Mouse (Mus musculus) left cerebral cortex, postnatal 36 days (tissue): ENCODE data around the gene Gm47791. TPM values are rescaled to one million over a fixed set of nuclear protein-coding genes. Genes with fewer than 3 reads are reported as not detected.

Experiments used
- DNase-seq, 2 experiments: peaks; one replicate each; pipeline ENCODE4 v3.0.0; 2021 to 2022; ENCODE audit warnings: low spot score in 2 of 2, mixed read lengths in 1 of 2
- intact Hi-C: fragments of 180-260 bp; cut with DNase I; formaldehyde crosslinking; loops from one replicate; pipeline ENCODE4 v1.15.1; 2025
- total RNA-seq, 2 experiments: library from RNA; stranded (reverse); gene quantifications; 2 replicates each; pipeline ENCODE4 v1.2.3; 2021

Gene Gm47791
- total RNA-seq = not detected

- no peak for DNase-seq
- intact Hi-C loops = no loop called here
Observed at GRCm38 (mm10) chr1:82771022-82771586, at the start of gene Gm47791. Gene Gm47791, minus strand, starts transcription at chr1:82771243.

- intact Hi-C loops = no loop called here
- no peak for DNase-seq
Observed at GRCm38 (mm10) chr1:82820626-82821186, 49.7 kb upstream of the Gm47791 start.

GRCm38 (mm10) chr1:82820179-82820578, 49.1 kb upstream of the Gm47791 start:
- DNase-seq = no peak
- intact Hi-C loops = no loop called here

- intact Hi-C loops = no loop called here
Observed at GRCm38 (mm10) chr1:82819366-82819765, 48.3 kb upstream of the Gm47791 start.

GRCm38 (mm10) chr1:82815941-82816716, 45.1 kb upstream of the Gm47791 start:
- DNase-seq = no peak
- intact Hi-C loops = no loop called here

More at GRCm38 (mm10) chr1:82819366-82819765, 48.3 kb upstream of the Gm47791 start:
- no peak for DNase-seq

- DNase-seq = no peak
- intact Hi-C loops = no loop called here
Observed at GRCm38 (mm10) chr1:82811766-82812165, 40.7 kb upstream of the Gm47791 start.

- intact Hi-C loops = no loop called here
- DNase-seq = no peak
Observed at GRCm38 (mm10) chr1:82808564-82808963, 37.5 kb upstream of the Gm47791 start.

- intact Hi-C loops = no loop called here
- no peak for DNase-seq
Observed at GRCm38 (mm10) chr1:82807206-82807605, 36.2 kb upstream of the Gm47791 start.

- intact Hi-C loops = no loop called here
Observed at GRCm38 (mm10) chr1:82806391-82806790, 35.3 kb upstream of the Gm47791 start.

GRCm38 (mm10) chr1:82804059-82804458, 33.0 kb upstream of the Gm47791 start:
- DNase-seq = no peak
- intact Hi-C loops = loop anchor here (5.0 kb wide), 1 partner anchor 33 kb away; the partner anchor contains the start of gene Agfg1

More at GRCm38 (mm10) chr1:82806391-82806790, 35.3 kb upstream of the Gm47791 start:
- no peak for DNase-seq

- DNase-seq = no peak
- intact Hi-C loops = loop anchor here (5.0 kb wide), 1 partner anchor 34 kb away; the partner anchor contains the start of gene Agfg1
Observed at GRCm38 (mm10) chr1:82803608-82804007, 32.6 kb upstream of the Gm47791 start.

GRCm38 (mm10) chr1:82801105-82801783, 30.2 kb upstream of the Gm47791 start:
- DNase-seq = peak in 1 of 2 experiments; percentile 13

GRCm38 (mm10) chr1:82798922-82799321, 27.9 kb upstream of the Gm47791 start:
- intact Hi-C loops = no loop called here
- no peak for DNase-seq

More at GRCm38 (mm10) chr1:82801105-82801783, 30.2 kb upstream of the Gm47791 start:
- intact Hi-C loops = loop anchor here (5.0 kb wide), 1 partner anchor 36 kb away; the partner anchor contains the start of gene Agfg1

GRCm38 (mm10) chr1:82798304-82798703, 27.3 kb upstream of the Gm47791 start:
- intact Hi-C loops = no loop called here
- DNase-seq = no peak

GRCm38 (mm10) chr1:82797088-82797487, 26.0 kb upstream of the Gm47791 start:
- DNase-seq = no peak
- intact Hi-C loops = no loop called here

GRCm38 (mm10) chr1:82795702-82796443, 24.8 kb upstream of the Gm47791 start:
- intact Hi-C loops = no loop called here
- no peak for DNase-seq

GRCm38 (mm10) chr1:82795211-82795610, 24.2 kb upstream of the Gm47791 start:
- intact Hi-C loops = no loop called here
- DNase-seq = no peak

- intact Hi-C loops = no loop called here
- DNase-seq = peak; percentile 43 to 44
Observed at GRCm38 (mm10) chr1:82793986-82794385, 22.9 kb upstream of the Gm47791 start.

- intact Hi-C loops = no loop called here
- no peak for DNase-seq
Observed at GRCm38 (mm10) chr1:82793110-82793509, 22.1 kb upstream of the Gm47791 start.
